Mouse (Mus musculus) heart, embryonic 14.5 days (tissue): Measurements from ENCODE around the gene Evc. TPM values are rescaled to one million over a fixed set of nuclear protein-coding genes. Genes with fewer than 3 reads are reported as not detected.

ENCODE experiments used
- ATAC-seq: fragments of 200-750 bp; cut with Nextera tagmentation; 2 replicates; pipeline ENCODE4 v1.8.0; 2017; ENCODE audit warnings: low read depth, moderate TSS enrichment; ENCODE audit not compliant: insufficient number of reproducible peaks, insufficient read depth, low FRiP score
- H3K27ac ChIP-seq, 2 experiments: fragments of 200-500 bp in 1 of 2; fragments of 300-500 bp in 1 of 2; sonication (generic) in 1 of 2; replicated peaks in 1 of 2; 2 replicates each; pipeline ENCODE4 v1.5.1; 2012 to 2014; ENCODE audit warnings: low read depth in 2 of 2, low read length in 2 of 2, control low read depth in 1 of 2, mild to moderate bottlenecking in 1 of 2, mixed read lengths in 1 of 2; ENCODE audit not compliant: control insufficient read depth in 1 of 2, insufficient read depth in 1 of 2
- H3K27me3 ChIP-seq: fragments of 300-500 bp; sonication (generic); 2 replicates; pipeline ENCODE4 v1.6.1; 2014; ENCODE audit warnings: mild to moderate bottlenecking, low read length, control low read depth; ENCODE audit not compliant: control insufficient read depth, insufficient read depth
- H3K36me3 ChIP-seq: fragments of 300-500 bp; sonication (generic); 2 replicates; pipeline ENCODE4 v1.6.1; 2014; ENCODE audit warnings: mild to moderate bottlenecking, control low read depth, low read length, mixed read lengths; ENCODE audit not compliant: control insufficient read depth, insufficient read depth
- H3K4me1 ChIP-seq, 2 experiments: fragments of 200-500 bp in 1 of 2; fragments of 300-500 bp in 1 of 2; sonication (generic) in 1 of 2; 2 replicates each; pipeline ENCODE4 v1.6.1; 2012 to 2014; ENCODE audit warnings: low read length in 2 of 2, control low read depth in 1 of 2, mixed read lengths in 1 of 2; ENCODE audit not compliant: control insufficient read depth in 2 of 2, insufficient read depth in 2 of 2
- H3K4me2 ChIP-seq: fragments of 300-500 bp; sonication (generic); 2 replicates; pipeline ENCODE4 v1.6.1; 2014; ENCODE audit warnings: mild to moderate bottlenecking, low read length
- H3K4me3 ChIP-seq, 2 experiments: fragments of 200-500 bp in 1 of 2; fragments of 300-500 bp in 1 of 2; sonication (generic) in 1 of 2; 2 replicates each; pipeline ENCODE4 v1.5.1; 2012 to 2014; ENCODE audit warnings: low read length in 2 of 2, mild to moderate bottlenecking in 2 of 2, control low read depth in 1 of 2, low read depth in 1 of 2, moderate library complexity in 1 of 2; ENCODE audit not compliant: control insufficient read depth in 1 of 2, insufficient read depth in 1 of 2
- H3K9ac ChIP-seq: fragments of 300-500 bp; sonication (generic); 2 replicates; pipeline ENCODE4 v1.6.1; 2014; ENCODE audit warnings: mild to moderate bottlenecking, low read length
- H3K9me3 ChIP-seq: fragments of 300-500 bp; sonication (generic); 2 replicates; pipeline ENCODE4 v1.6.1; 2016; ENCODE audit warnings: low read length, control low read depth; ENCODE audit not compliant: control insufficient read depth
- WGBS: fragments of 180-500 bp; shearing (Covaris S2); extraction: QIAGEN DNeasy Blood & Tissue Kit; methylation state at CpG from one replicate; pipeline ENCODE4 v1.1.7; 2014; 5-methylcytosine and 5-hydroxymethylcytosine counted together
- polyA plus RNA-seq: library from polyadenylated mRNA; unstranded; fragments of >200 nt; fragmentation: Nextera tagmentation; extraction: Ambion mirVana; gene quantifications from 2 replicates; pipeline ENCODE4 v1.2.1, GENCODE M21; 2014

Evc gene
- polyA plus RNA-seq, 1 experiment from 2014 or later = 3.7 TPM

- Histone ChIP-seq H3K4me1 (peaks cover 3 to 12% of the 10 kb centered on the region in 2 experiments; a peak in 3 of 4 replicates), H3K9me3 (no peaks in the 10 kb centered on the region), H3K36me3 (no peaks in the 10 kb centered on the region), H3K27ac (no peak within 1 kb of the TSS), H3K9ac (no peak within 1 kb of the TSS), H3K27me3 (peaks cover 82% of the 10 kb centered on the region), H3K4me3 (peak within 1 kb of the TSS; percentile 20 to 27), H3K4me2 (peak within 1 kb of the TSS; percentile 63)
- 4% methylated on average over 47 of the region's 56 CpGs for WGBS
- no peak for ATAC-seq
These were observed 95.0 kb downstream of the Evc start, which contains the start of gene Crmp1 for GRCm38 (mm10) chr5:37241651-37242151. Crmp1 (plus strand) TSS chr5:37241940.

GRCm38 (mm10) chr5:37241224-37241623 is 95.5 kb downstream of the Evc start:
- WGBS = 17% methylated on average over 9 of the region's 9 CpGs
- H3K27ac ChIP-seq = no peak overlapping the region
- peak overlapping the region in 1 of 2 experiments; percentile 27; a peak in 1 of 4 replicates for H3K4me3 ChIP-seq
- no peak overlapping the region for H3K9ac ChIP-seq
- no peaks in the 10 kb centered on the region for H3K9me3 ChIP-seq
- H3K36me3 ChIP-seq = no peaks in the 10 kb centered on the region
- H3K4me1 ChIP-seq = peaks cover 3 to 12% of the 10 kb centered on the region in 2 experiments; a peak in 3 of 4 replicates
- H3K4me2 ChIP-seq = no peak overlapping the region
- ATAC-seq = no peak; the same call in 1 of the 2 replicates
- H3K27me3 ChIP-seq = peaks cover 77% of the 10 kb centered on the region

- H3K27me3 ChIP-seq = peaks cover 72% of the 10 kb centered on the region
- no peak overlapping the region for H3K9ac ChIP-seq
- H3K9me3 ChIP-seq = no peaks in the 10 kb centered on the region
- H3K4me1 ChIP-seq = peaks cover 3 to 12% of the 10 kb centered on the region in 2 experiments; a peak in 3 of 4 replicates
- ATAC-seq = no peak
- under 1% methylated on average over 5 of the region's 5 CpGs for WGBS
- no peaks in the 10 kb centered on the region for H3K36me3 ChIP-seq
- H3K27ac ChIP-seq = no peak overlapping the region
- H3K4me3 ChIP-seq = no peak overlapping the region
- no peak overlapping the region for H3K4me2 ChIP-seq
These were observed 96.1 kb downstream of the Evc start for GRCm38 (mm10) chr5:37240550-37240949.

Other genes starting within 250 kb of the Evc start
- 8.2 and 8.5 TPM in 2 replicates for gene Crmp1, start 95.0 kb downstream of the Evc start, polyA plus RNA-seq
- 6.6 and 6.7 TPM in 2 replicates for gene Evc2, start 1.6 kb upstream of the Evc start, polyA plus RNA-seq